Mouse (Mus musculus): ENCODE measurements around the gene BC028528.
"Not testable (repeated sequence)": the region's sequence is repeated elsewhere in the genome, so short reads cannot be mapped to it uniquely, and the experiment has no call there.

Gene BC028528

DNA sequence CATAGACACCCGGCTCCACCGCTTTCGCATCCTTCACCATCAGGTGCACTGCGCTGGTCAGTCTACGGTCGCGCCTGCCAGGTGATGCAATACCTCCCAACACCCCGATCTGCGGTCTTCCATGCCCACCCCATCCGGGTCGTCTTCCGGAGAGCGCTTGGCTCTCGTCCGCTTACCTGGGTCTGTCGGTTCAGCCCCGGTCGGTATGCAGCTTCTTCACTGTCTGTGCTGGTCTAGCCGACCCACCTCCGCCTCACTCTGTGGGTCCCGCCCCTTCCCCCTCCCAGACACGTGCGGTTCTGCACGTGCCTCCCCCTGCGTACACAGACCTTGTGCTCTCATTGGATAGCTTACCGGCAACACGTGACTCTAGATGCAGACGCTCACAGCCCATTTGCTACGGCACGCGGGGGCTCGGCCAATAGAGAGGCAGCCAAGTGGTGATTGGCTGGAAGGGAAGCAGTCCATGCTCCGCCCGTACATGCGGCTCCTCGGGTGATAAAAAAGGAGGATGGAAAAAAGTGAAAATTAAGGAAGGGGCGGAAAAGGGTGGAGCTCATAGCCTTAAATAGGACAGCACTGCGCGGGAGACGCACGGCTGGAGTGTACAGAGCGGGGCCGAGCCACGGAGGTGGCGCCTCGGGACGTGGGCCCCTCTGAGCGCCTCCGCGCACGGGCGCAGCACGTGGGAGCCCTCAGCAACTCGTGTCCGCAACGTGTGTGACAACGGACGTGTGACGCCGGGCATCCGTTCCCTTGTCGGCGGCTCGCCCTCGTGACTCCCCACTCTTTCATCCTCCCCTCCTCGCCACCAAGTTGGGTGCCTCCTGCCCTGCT is 9.6 kb downstream of the BC028528 start, which contains the start of gene Ciart:
Ciart (minus strand) TSS at position 273 of the 837 bp plus-strand sequence.
- ATAC-seq (ENCODE audit: insufficient number of reproducible peaks, low FRiP score, low TSS enrichment) = peak; percentile 95

DNA sequence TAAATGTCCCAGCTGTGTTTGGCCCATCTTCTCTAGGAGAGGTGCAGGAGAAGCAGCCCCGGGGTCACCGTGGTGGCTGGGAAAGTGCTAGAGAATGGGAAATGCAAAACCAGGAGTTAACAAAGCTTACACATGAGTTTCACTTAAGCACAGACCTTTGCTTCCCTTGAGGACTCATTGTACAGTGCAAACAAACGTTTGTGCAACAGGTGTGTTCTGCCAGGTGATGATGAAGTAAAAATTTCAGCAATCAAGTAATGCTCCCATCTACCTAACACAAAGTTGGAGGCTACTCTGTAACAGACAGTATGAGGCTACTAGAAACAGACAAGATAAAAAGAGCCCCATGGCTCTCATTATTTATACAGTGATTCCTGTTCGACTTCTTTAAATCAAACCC is 12.7 kb downstream of the BC028528 start:
- no peak for ATAC-seq (ENCODE audit: insufficient number of reproducible peaks, low FRiP score, low TSS enrichment)

DNA sequence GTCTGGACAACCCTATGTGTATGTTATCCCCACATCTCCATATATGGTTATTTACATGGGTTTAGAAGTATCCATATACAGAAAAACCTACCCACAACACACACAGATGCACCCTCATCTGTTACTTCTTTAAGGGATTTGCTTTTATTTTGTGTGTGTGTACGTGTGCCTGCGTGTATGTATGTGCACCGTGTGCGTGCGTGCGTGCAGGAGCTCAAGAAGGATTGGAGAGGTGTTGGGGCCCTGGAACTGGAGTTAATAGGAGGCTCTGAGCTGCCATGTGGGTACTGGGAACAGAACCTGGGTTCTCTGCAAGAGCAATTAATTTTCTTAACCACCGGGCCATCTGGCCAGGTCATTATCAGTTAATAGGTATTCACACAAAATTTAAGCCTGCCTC is 19.8 kb downstream of the BC028528 start:
- no peak for ATAC-seq (ENCODE audit: insufficient number of reproducible peaks, low FRiP score, low TSS enrichment)

DNA sequence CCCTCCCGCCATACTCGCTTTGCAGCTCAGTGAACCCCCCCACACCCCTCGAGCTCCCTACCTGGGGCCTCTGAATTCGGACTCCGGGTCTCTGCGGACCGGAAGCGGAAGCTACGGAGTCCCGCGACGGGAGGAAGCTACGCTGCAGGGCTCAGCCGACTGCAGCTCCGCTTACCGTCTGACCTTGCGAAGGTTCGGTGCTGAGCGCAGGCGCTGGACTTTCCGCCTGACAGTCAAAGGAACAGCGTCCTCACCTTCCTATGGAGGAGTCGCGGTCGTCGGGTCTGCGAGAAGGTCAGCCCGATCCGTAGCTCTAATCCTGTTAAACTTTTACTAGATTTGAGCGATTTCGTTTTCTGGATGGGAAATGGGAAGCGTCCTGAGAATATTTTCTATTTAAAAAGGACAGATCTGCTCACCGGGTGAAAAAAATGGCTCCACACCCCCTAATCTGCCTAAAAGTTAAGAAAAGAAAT is 20.4 kb downstream of the BC028528 start, which contains the start of gene Mrps21:
Mrps21 (minus strand) TSS at position 128 of the 476 bp plus-strand sequence.
- ATAC-seq (ENCODE audit: insufficient number of reproducible peaks, low FRiP score, low TSS enrichment) = peak; percentile 94

DNA sequence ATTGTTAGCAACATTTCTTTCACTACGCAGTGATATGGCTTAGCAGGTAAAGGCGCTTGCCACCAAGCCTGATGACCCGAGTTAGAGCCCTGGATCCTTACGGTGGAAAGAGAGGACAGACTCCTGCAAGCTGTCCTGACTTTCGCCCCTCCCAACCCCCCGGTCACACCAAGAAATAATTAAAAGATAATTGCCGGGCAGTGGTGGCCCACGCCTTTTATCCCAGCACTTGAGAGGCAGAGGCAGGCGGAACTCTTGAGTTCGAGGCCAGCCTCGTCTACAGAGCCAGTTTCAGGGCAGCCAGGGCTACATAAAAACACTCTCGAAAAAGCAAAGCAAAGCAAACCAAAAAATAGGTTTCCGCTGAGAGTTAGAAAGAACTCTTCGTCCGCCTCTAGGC is 20.8 kb downstream of the BC028528 start:
- ATAC-seq (ENCODE audit: insufficient number of reproducible peaks, low FRiP score, low TSS enrichment) = no peak

DNA sequence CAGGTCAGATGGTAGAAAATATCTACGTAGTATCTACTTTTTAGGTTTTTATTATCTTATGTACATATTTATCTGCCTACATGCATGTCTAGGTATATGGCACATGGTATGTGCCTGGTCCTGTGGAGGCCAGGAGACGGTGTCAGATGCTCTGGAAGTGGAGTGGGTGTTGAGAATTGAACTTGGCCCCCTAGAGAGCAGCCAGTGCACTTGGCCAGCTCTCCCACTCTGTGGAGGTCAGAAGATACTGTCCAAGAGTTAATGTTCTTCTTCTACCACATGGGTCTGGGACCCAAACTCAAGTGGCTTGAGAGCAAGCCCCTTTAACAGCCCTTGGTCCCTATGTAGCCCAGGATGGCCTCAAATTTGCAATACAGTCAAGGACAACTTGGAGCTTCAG is 24.4 kb downstream of the BC028528 start:
- no peak for ATAC-seq (ENCODE audit: insufficient number of reproducible peaks, low FRiP score, low TSS enrichment)

DNA sequence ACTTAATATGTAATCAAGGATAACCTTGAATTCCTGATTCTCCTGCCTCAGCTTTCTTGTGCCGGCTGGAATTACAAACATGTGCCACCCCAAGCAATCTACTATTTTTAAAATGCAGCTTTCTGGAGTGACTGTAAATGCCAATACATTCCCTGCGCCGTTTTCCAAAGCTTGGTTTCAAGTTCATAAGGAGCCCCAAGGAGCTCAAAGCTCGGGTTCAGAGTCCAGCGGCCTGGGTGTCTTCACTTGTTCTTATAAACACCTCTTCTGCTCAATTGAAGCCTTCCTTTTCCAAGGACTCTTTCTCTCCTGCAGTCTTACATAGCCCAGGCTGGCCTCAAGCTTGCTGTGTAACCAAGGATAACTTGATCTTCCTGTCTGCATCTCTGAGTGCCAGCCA is 25.7 kb downstream of the BC028528 start:
- no peak for ATAC-seq (ENCODE audit: insufficient number of reproducible peaks, low FRiP score, low TSS enrichment)

DNA sequence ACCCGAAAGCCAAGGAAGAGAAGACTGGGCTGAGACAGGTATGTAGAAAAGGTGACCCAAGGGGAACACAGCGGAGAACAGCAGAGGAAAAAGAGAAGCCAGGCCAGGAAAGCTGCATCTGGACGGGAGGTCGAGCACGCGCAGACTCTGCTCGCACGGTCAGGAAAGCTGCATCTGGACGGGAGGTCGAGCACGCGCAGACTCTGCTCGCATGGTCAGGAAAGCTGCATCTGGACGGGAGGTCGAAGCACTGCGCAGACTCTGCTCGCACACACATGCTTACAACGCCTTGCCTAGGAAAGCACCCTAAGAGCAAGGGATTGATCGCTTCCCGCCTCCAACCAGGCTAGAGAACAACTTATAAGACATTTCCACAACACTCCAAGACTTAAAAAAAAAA is 26.2 kb downstream of the BC028528 start:
- ATAC-seq (ENCODE audit: insufficient number of reproducible peaks, low FRiP score, low TSS enrichment) = no peak

DNA sequence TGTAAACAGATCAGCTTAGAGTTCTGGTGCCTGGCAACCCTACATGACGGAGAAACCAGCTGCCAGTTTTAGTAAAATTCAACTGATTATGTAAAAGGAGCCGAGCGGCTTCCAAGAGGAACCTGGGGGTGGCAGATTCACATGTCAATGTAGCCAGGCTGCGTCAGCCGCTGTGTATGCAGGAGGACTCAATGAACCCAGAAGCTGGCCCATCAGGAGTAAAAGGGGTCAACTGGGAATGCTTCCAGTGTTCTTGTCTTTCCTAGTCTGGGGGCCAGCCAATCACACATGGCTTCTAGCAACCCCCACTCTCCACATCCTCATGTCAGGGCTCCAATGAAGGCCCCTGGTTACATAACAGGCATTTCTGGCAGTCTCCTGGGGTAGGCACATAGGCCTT is 26.8 kb downstream of the BC028528 start:
- 0 out of 2 replicates have a peak, but pooled peaks have one; percentile 26 for ATAC-seq (ENCODE audit: insufficient number of reproducible peaks, low FRiP score, low TSS enrichment)

DNA sequence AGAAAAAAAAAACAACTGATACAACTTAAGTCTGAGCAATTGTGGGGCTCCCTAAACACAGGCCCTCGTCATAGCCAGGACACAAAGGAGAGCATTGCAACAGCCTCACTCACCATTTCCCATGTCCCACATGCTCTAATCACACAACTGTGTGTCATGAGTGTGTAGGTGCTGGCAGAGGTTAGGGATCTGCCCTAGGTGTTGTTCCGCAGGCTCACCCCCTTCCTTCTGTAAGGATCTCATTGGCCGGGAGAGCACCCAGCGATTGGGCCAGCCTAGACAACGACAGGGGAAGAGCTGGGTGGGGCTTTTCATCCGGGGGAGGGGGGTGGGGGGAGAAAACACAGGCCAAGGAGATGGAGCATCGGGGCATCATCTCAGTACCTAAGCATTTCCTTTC is 28.2 kb downstream of the BC028528 start:
- no peak for ATAC-seq (ENCODE audit: insufficient number of reproducible peaks, low FRiP score, low TSS enrichment)

DNA sequence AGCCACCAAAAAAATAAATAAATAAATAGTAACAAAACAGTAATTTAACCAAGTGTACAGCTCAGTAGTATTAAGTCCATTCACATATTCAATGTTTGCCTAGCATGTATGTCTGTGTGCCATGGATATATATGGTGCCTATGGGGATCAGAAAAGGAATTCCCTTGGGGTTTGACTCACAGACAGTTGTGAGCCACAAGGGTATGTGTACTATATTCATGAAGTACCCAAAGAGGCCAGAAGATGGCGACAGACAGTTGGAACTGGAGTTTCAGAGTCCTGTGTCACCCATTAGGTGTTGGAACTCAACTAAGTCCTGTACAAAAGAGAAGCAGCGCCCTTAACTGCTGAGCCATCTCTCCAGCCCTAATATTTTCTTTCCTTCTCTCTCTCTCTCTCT is 30.0 kb downstream of the BC028528 start:
- ATAC-seq (ENCODE audit: insufficient number of reproducible peaks, low FRiP score, low TSS enrichment) = peak; percentile 40; the same call in 1 of the 2 replicates

DNA sequence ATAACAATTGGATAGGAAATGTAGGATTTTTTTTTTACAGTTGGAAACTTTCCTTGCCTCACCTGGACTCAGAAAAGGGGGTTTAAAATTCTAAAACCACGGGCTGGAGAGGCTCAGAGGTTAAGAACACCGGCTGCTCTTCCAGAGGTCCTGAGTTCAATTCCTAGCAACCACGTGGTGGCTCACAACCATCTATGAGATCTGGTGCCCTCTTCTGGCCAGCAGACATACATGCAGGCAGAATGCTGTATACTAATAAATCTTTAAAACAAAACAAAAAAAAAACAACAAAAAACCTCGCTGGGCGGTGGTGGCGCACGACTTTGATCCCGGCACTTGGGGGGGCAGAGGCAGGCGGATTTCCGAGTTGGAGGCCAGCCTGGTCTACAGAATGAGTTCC is 30.6 kb downstream of the BC028528 start:
- no peak for ATAC-seq (ENCODE audit: insufficient number of reproducible peaks, low FRiP score, low TSS enrichment)

DNA sequence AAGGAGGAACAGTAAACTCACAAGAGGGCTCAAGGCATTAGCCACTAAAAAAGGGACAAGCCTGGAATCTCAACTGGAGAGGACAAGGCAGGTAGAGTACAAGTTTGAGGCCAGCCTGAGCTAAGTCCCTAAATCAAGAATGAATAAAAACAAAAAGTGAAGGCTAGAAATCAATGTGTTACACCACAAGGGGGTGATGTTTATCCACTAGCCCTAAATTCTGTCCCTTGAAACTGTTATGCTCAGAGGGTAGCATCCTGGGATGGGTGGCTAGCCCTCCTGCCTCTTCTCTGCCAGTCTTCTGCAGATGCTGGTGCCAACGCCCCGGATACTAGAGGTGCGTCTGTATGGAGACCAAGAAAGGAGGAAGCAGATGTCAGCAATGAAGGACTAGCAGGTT is 31.5 kb downstream of the BC028528 start:
- no peak for ATAC-seq (ENCODE audit: insufficient number of reproducible peaks, low FRiP score, low TSS enrichment)

DNA sequence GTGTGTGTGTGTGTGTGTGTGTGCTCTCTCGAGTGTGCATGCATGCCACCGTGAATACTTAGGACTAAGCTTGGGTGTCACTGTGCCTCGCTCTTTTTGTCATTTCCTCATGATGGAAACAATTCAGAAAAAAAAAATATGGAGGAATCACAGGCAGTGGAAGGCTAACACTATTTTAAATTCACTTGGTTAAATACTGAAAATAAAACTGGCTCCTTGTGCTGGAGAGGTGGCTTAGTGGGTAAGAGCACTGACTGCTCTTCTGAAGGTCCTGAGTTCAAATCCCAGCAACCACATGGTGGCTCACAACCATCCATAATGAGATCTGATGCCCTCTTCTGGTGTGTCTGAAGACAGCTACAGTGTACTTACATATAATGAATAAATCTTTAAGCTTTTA is 33.5 kb downstream of the BC028528 start:
- not testable (repeated sequence) for ATAC-seq (ENCODE audit: insufficient number of reproducible peaks, low FRiP score, low TSS enrichment)

DNA sequence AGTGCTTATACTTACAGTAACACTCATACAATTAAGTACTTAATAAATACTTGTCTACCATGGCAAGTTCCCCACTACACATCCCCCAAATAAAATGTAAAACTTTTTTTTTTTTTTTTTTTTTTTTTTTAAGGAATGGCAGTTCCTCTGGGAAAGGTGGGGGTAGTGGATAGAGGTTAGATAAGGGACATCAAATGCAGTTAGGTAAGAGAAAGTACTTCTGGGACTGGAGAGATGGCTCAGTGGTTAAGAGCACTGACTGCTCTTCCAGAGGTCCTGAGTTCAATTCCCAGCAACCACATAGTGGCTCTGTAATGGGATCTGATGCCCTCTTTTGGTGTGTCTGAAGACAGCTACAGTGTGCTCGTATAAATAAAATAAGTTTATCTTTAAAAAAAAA is 34.8 kb downstream of the BC028528 start:
- not testable (repeated sequence) for ATAC-seq (ENCODE audit: insufficient number of reproducible peaks, low FRiP score, low TSS enrichment)

DNA sequence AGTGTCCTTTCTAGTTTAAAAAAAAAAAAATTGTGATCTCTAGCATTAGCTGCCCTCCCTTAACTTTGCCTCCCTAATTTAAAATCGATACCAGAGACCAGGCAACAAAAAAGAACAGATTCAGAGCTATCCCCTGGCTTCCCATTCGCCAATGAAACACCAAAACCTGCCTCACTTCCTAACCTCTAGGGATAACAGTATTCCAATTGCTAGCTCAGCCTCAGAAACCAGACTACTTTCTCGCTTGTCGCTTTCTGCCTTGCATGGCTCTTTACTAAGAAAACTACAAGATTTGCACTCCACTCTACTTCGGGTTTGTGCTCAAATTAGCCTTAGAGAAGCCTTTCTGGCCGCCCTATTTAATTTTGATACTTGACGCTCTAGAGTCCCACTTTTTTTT is 35.7 kb downstream of the BC028528 start:
- ATAC-seq (ENCODE audit: insufficient number of reproducible peaks, low FRiP score, low TSS enrichment) = no peak

DNA sequence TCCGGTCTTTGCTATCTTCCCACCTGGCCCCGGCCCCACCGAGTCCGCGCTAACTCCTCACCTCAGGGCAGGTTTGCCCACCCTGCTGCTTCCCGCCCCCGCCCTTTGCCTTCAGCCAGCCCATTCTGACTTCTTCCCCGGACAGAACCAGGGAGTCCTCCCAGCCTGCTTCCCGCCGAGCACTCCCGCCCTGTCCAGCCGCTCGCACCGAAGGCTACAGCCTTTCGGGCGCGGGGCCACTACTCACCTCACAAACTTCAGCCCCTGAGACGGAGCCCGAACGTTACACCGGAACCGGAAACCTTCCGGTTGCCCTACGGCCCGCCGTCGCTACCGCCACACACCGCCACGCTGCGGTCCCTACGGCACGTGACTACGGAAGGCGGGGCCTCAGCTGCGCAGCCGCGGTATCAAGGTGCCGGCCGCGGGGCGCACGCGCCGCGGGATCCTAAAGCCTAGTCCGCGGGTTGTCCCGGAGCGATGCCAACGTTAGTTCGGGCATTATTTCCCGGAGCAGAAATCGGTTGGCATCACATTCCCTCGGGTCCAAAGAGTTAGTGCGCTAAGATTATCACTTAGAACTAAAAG is 36.2 kb downstream of the BC028528 start, which contains the start of gene Prpf3:
Prpf3 (minus strand) TSS at position 384 of the 588 bp plus-strand sequence.
- peak; percentile 94 for ATAC-seq (ENCODE audit: insufficient number of reproducible peaks, low FRiP score, low TSS enrichment)

DNA sequence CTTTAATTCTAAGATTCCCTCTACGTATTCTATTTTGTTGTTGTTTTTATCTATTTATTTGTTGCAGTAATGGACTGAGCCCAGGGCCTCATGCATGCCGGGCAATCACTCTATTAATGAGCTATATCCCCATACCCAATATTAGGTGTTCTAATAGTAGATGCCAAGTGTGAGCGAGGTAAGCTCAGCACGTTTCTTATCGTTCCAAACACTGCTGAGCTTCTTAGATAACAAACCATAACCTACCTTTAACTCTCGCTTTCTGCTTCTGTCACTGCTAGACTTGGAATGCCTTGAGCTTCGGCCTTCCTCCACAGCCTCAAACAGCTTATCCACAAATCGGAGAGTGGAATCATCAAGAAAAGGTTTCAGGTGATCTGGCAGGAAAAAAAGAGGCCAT is 40.5 kb downstream of the BC028528 start:
- ATAC-seq (ENCODE audit: insufficient number of reproducible peaks, low FRiP score, low TSS enrichment) = no peak

DNA sequence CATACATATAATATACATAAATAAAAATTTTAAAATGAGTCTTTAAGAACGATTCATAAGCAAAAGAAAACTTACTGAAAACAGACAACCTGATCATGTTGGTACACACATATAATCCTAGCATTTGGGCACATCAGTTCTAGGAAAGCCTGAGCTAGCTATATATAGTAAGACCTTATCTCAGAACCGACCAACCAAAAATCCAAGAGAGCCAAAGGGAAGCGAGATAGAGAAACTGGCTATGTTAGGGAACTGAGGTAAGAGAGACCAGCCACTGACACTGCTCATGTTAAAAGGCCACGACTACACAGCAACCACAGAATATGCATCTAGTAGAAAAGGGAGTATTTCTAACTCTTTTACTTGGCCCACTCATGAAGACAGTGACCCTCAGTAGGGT is 41.2 kb downstream of the BC028528 start:
- no peak for ATAC-seq (ENCODE audit: insufficient number of reproducible peaks, low FRiP score, low TSS enrichment)

DNA sequence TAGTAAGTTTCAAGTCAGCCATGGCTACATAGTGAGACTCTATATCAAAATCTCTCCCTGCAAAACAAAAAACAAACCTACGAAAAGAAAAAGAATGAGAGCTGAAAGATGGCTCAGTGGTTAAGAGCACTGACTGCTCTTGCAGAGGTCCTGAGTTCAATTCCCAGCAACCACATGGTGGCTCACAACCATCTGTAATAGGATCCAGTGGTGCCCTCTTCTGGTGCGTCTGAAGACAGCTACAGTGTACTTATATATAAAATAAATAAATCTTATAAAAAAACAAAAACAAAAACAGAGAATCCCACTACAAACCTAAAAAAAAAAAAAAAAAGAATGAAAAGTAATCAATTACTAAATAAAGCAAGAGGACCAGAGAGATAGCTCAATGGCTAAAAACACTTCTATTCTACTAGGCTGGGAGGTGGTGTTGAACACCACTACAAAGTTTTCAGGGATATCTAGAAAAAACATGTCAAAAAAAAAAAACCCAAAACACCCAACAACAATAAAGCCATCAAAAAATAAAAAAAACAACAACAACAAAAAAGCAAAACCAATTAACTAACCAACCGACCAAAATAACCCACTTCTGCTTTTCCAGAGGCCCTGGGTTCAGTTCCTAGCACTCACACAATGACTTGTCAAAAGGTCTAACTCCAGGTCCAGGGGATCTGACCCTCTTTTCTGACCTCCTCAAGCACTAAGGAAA is 49.1 kb downstream of the BC028528 start:
- no peak for ATAC-seq (ENCODE audit: insufficient number of reproducible peaks, low FRiP score, low TSS enrichment)

DNA sequence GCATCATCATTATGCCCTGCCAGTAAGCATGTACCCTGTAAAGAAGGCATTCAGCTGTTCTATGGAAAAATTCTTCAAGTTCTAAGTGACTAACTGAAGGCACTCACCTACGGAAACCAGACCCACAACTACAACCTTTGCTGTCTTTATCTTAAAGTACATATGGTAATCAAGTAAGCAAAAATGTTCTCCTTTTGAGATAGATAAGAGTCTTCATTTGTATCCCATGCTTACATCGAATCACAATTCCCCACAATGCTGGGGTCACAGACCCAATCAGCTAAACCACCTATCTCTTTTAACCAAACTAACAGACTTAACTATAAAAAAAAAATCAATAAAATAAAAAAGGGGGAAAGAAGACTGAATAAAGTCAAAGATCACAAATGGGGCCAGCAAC is 52.6 kb downstream of the BC028528 start:
- no peak for ATAC-seq (ENCODE audit: insufficient number of reproducible peaks, low FRiP score, low TSS enrichment)

All from cerebellum, adult (tissue).